Mouse (Mus musculus) CH12.LX (cell line): ENCODE results near the gene Btbd19.

Experiments used
- CTCF ChIP-seq, 2 experiments: IDR thresholded peaks in 1 of 2; conservative IDR thresholded peaks in 1 of 2; 2 replicates each; pipeline ENCODE4 v1.5.1; 2011 to 2012; ENCODE audit warnings: low read depth in 2 of 2, low read length in 2 of 2, improper control_type of control experiment in 1 of 2, inconsistent platforms in 1 of 2, mild to moderate bottlenecking in 1 of 2, moderate library complexity in 1 of 2
- HCFC1 ChIP-seq: IDR thresholded peaks from 2 replicates; pipeline ENCODE4 v1.6.1; 2012; ENCODE audit warnings: low read depth, mild to moderate bottlenecking, inconsistent platforms, low read length, improper control_type of control experiment
- MAX ChIP-seq: IDR thresholded peaks from 2 replicates; pipeline ENCODE4 v1.6.1; 2011; ENCODE audit warnings: low read length, improper control_type of control experiment
- USF1 ChIP-seq: IDR thresholded peaks from 2 replicates; pipeline ENCODE4 v1.6.1; 2014; ENCODE audit warnings: low read depth, mild to moderate bottlenecking, inconsistent platforms, low read length, improper control_type of control experiment
- ZKSCAN1 ChIP-seq: IDR thresholded peaks from 2 replicates; pipeline ENCODE4 v1.6.1; 2012; ENCODE audit warnings: low read depth, inconsistent platforms, low read length, improper control_type of control experiment, borderline replicate concordance

DNA sequence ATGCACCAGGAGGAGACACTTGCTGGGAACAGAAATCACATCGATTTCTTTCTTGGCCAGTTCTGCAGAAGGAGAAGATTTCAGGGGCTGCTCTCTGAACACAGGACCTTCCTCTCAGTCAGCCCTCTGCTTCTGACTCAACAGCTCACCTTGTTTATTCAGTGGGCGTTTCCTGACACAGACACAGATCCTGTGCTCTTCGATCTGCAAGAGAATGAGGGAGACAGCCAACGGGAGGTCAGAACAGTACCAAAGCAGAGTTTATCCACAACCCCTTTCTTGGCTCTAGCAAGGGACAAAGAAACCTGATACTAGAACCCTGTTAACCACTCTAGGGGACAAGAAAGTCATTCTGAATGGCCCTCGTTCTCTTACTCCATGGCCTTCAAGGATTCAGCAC, 44.4 kb upstream of the Btbd19 start:
- TF ChIP-seq USF1, result no peak
- no peak for TF ChIP-seq CTCF (conservative IDR thresholded peaks at IDR 0.05 in 1 of 2, IDR thresholded peaks at IDR 0.05 in 1 of 2; ENCODE audit: low read depth in 2 of 2, low read length in 2 of 2)
- TF ChIP-seq HCFC1, result no peak
- TF ChIP-seq ZKSCAN1, result no peak
- no peak for TF ChIP-seq MAX
